Mouse (Mus musculus) ES-CJ7 (cell line): Measurements from ENCODE around the gene Igsf21.

Source experiments
- DNase-seq: peaks from one replicate; pipeline ENCODE4 v3.0.0; 2011; ENCODE audit warnings: low read depth, low spot score

Igsf21 gene

DNA sequence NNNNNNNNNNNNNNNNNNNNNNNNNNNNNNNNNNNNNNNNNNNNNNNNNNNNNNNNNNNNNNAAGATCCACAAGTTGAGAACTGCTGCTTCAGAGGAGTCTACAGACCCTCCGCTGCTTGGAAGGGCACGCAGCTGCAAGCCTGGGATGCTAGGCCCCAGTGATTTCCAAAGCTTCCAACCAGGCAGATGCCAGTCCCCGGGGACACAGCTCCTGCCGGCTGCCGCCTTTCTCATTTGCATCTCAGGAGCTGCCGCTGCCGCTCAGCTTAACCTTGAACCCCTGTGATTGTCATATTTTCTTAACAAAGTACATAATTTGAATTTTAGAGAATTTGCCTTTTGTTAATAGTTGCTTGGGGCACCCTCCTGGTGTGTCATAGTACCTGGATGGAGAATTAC lies 259.7 kb downstream of the Igsf21 start:
- DNase-seq: no peak

- peak; percentile 90 for DNase-seq
Observed at GRCm38 (mm10) chr4:139978716-139979115, 267.9 kb downstream of the Igsf21 start.

DNA sequence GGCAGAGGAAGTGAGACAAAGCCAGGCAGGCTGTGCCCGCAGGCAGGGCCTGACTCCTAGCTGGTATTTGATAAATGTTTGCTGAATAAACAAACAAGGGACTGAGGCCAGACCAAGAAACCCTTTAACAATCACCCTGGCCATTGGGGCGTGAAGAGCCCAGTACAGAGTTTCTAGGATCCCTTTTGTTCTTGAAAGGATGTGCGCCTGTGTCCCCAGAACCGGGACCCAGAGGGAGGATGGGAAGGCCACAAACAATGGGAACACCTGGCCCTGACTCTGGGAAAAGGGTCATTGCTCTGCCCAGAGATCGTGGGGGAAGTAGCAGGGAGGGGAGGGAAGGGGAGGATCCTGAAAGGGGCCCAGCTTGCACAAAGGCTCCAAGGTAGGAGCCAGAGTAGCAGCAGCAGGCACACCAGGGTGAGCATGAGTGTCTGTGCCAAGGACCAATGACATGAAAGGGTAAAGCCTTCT lies 269.2 kb downstream of the Igsf21 start:
- DNase-seq: peak; percentile 35
